Mouse (Mus musculus) spleen, adult 2 months (tissue): ENCODE measurements around the gene Sorbs1.

Source experiments
- CTCF ChIP-seq: fragments of 200-500 bp; IDR thresholded peaks from 2 replicates; pipeline ENCODE4 v1.5.1; 2011; ENCODE audit warnings: mild to moderate bottlenecking, inconsistent platforms; ENCODE audit not compliant: insufficient read depth, insufficient read length, insufficient replicate concordance; ENCODE audit errors: extremely low read depth
- POLR2A ChIP-seq: fragments of 200-500 bp; IDR thresholded peaks from 2 replicates; pipeline ENCODE4 v1.6.1; 2011; ENCODE audit warnings: low read depth, low read length, inconsistent platforms

DNA sequence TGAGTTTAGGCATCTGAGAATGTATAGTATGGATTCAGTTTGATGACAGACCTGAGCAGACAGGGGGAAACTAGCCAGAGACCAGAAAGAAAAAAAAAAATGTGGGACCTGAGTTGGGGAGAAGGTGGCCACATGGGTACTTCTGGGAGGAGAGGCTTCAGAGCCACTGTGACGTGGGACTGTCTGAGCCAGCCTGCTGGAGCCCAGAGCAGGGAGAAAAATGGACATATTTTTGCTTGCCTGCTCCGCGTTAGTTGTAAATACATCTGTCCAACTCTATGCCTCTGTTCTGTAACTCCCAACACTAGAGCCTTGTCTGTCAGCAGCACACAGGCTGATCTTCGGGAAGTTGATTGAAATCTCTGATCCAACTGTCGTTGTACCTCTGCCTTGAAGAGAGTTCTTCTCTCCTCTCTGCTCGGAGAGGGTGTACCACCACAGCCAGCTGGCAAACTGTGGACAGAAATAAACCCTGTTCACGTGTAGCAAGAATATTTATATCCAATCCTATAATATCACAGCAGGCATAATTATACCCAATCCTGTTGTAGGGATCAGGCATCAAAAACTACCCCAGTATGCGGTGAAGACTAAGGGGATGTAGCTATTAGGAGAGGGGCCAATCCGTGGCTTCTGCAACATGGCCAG lies 12.9 kb upstream of the Sorbs1 start:
- TF ChIP-seq POLR2A (no peak), CTCF (no peak)
